Mouse (Mus musculus): Measurements from ENCODE around the gene Mbtps2.

The Mbtps2 gene

GRCm38 (mm10) chrX:157598186-157598996 lies at the start of gene Mbtps2:
Mbtps2 (minus strand) TSS chrX:157598715.
- in situ Hi-C loops (cut with MboI; ENCODE audit: low pct_unique_long_range_greater_than_20kb in 1 of 2, low sequenced_read_pairs in 2 of 2, unreplicated experiment in 1 of 2) = no loop called here

DNA sequence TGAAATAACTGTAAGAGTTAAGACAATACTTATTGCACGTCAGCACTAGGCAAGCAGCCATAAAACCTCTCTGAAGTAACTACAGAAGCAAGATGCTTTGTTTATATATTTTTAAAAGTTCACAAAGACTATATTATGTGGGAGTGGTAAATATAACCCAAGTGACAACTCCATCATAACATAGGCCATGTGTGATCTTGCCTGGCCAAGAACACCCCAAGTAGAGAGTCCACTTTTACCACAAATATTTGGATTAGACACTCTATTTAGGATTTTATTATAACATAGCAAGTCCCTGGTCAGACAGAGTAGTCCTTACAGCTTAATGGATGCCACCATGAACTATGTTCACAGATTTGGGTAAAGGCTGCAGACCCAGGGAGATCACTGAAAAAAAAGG lies 47.9 kb upstream of the Mbtps2 start:
- in situ Hi-C loops (cut with MboI; ENCODE audit: low pct_unique_long_range_greater_than_20kb in 1 of 2, low sequenced_read_pairs in 2 of 2, unreplicated experiment in 1 of 2) = loop anchor here (25.0 kb wide), 1 partner anchor 159 kb away; the partner anchor contains the start of gene Sms (in 2 of the 2)

DNA sequence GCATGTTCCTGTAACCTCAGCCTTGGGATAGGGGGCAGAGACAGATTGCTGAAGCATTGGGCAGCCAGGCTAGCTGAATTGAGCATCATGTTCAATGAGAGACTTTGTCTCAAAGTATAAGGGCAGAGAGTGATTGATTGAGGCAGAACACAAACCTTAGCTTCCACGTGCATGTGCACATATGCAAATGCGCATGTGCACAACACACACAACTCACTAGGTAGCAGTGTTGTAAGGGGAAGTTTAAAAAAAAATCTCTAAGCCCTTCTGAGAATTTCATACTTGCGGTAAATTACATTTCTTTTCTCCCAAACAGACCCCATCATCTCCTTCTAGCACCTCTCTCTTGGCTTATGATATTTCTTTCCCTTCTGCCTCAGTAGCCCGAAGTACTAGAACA lies 46.2 kb upstream of the Mbtps2 start:
- in situ Hi-C loops (cut with MboI; ENCODE audit: low pct_unique_long_range_greater_than_20kb in 1 of 2, low sequenced_read_pairs in 2 of 2, unreplicated experiment in 1 of 2) = loop anchor here (25.0 kb wide), 1 partner anchor 157 kb away; the partner anchor contains the start of gene Sms (in 2 of the 2)

DNA sequence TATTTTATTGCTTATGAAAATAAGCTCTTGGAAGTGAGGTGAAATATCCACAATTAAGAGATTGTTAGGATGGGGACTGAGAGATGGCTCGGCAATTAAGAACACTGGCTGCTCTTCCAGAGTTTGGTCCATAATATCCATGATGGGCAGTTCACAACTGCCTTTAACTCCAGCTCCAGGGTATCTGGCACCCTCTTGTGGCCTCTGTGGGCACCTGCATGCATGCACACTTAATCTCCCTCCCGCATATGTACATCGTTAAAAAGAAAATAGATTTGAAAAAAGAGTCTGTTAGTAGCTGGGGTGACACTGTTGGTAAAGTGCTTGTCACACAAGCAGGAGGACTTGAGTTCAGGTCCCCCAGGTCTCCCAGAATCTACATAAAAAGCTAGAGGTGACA lies 45.8 kb upstream of the Mbtps2 start:
- in situ Hi-C loops (cut with MboI; ENCODE audit: low pct_unique_long_range_greater_than_20kb in 1 of 2, low sequenced_read_pairs in 2 of 2, unreplicated experiment in 1 of 2) = loop anchor here (25.0 kb wide), 1 partner anchor 157 kb away; the partner anchor contains the start of gene Sms (in 2 of the 2)

DNA sequence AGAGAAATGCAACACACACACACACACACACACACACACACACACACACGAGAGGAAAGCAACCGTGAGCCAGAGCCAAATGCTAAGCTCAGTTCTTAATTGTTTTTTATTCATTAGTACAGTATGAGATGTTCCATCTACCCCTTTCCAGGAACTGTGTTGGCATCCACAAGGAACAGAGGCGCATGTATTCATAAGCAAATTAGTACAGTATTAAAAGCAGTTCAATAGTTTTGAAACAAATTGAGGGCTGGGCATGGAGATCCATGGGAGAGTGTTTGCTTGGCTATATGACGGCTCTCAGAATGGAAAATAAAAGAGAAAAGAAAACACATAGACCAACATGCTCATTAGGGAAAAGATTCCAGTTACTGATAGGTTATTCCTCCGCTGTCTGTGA lies 44.3 kb upstream of the Mbtps2 start:
- in situ Hi-C loops (cut with MboI; ENCODE audit: low pct_unique_long_range_greater_than_20kb in 1 of 2, low sequenced_read_pairs in 2 of 2, unreplicated experiment in 1 of 2) = loop anchor here (25.0 kb wide), 1 partner anchor 156 kb away; the partner anchor contains the start of gene Sms (in 2 of the 2)

DNA sequence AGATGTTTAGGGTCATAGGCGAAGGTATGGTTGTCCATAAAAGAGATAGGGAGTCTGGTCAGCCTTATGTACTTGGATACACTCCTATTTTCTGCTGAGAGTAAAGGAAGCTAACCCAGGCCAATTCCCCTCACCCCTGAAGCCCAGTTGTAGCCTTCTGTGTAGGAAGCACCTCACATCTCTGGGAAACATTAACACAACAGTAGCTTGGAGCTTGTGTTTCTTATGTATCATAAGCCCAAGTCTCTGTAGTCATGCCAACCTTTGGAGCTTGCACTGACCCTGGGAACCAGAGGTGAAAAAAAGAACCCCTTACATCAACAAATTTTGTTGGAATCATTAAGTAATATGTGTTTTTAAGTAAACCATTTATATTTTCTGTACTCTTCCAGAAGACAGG lies 38.7 kb upstream of the Mbtps2 start:
- in situ Hi-C loops (cut with MboI; ENCODE audit: low pct_unique_long_range_greater_than_20kb in 1 of 2, low sequenced_read_pairs in 2 of 2, unreplicated experiment in 1 of 2) = loop anchor here (25.0 kb wide), 1 partner anchor 150 kb away; the partner anchor contains the start of gene Sms (in 2 of the 2)

- in situ Hi-C loops (cut with MboI; ENCODE audit: low pct_unique_long_range_greater_than_20kb in 1 of 2, low sequenced_read_pairs in 2 of 2, unreplicated experiment in 1 of 2) = loop anchor here (25.0 kb wide), 1 partner anchor 147 kb away; the partner anchor contains the start of gene Sms (in 2 of the 2)
Measured at GRCm38 (mm10) chrX:157633676-157634414, 35.3 kb upstream of the Mbtps2 start.

GRCm38 (mm10) chrX:157630341-157630740 lies 31.8 kb upstream of the Mbtps2 start:
- in situ Hi-C loops (cut with MboI; ENCODE audit: low pct_unique_long_range_greater_than_20kb in 1 of 2, low sequenced_read_pairs in 2 of 2, unreplicated experiment in 1 of 2) = loop anchor here (25.0 kb wide), 1 partner anchor 143 kb away; the partner anchor contains the start of gene Sms (in 2 of the 2)

GRCm38 (mm10) chrX:157612894-157613293 lies 14.4 kb upstream of the Mbtps2 start:
- in situ Hi-C loops (cut with MboI; ENCODE audit: low pct_unique_long_range_greater_than_20kb in 1 of 2, low sequenced_read_pairs in 2 of 2, unreplicated experiment in 1 of 2) = no loop called here

DNA sequence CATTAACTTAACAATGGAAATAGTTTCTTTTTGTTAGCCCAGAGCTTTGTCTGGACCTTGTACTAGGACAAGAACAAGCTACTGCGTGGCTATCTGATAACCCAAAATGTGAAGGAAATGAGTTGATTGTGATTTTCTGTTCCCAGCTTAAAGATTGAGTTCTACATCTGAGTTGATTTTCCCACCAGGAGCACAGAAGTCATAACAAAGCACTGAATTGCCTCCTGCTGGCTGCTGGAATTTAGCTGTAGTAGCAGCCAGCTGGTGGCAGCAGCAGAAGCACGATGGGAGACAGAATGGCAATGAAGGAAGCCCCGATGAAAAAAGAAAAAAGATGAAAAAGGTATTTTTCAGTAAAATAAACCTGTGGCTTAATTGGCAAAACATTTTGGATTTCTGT lies 2.9 kb upstream of the Mbtps2 start:
- in situ Hi-C loops (cut with MboI; ENCODE audit: low pct_unique_long_range_greater_than_20kb in 1 of 2, low sequenced_read_pairs in 2 of 2, unreplicated experiment in 1 of 2) = no loop called here

- in situ Hi-C loops (cut with MboI; ENCODE audit: low pct_unique_long_range_greater_than_20kb in 1 of 2, low sequenced_read_pairs in 2 of 2, unreplicated experiment in 1 of 2) = no loop called here
Measured at GRCm38 (mm10) chrX:157597585-157598185, 830 bp downstream of the Mbtps2 start.

DNA sequence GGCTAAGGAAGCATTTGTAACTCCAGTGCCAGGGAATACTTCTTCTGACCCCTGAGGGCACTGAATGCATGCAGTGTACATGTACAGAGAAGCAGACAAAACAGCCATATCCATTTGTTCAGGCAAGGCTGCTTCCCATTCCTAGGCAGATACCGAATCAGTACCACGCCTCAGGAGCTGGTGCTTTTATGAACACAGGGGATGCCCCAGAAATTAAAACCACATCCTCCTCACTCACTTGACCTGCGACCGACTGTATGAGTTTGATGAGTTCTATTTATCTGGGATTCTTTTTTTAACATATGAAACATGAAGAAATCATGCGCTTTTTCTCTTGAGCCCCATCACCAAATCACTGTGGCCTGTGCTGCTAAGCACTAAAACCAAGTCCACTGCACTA lies 1.7 kb downstream of the Mbtps2 start:
- in situ Hi-C loops (cut with MboI; ENCODE audit: low pct_unique_long_range_greater_than_20kb in 1 of 2, low sequenced_read_pairs in 2 of 2, unreplicated experiment in 1 of 2) = no loop called here

- in situ Hi-C loops (cut with MboI; ENCODE audit: low pct_unique_long_range_greater_than_20kb in 1 of 2, low sequenced_read_pairs in 2 of 2, unreplicated experiment in 1 of 2) = no loop called here
Measured at GRCm38 (mm10) chrX:157595927-157596326, 2.6 kb downstream of the Mbtps2 start.

GRCm38 (mm10) chrX:157594606-157595005 lies 3.9 kb downstream of the Mbtps2 start:
- in situ Hi-C loops (cut with MboI; ENCODE audit: low pct_unique_long_range_greater_than_20kb in 1 of 2, low sequenced_read_pairs in 2 of 2, unreplicated experiment in 1 of 2) = no loop called here

- in situ Hi-C loops (cut with MboI; ENCODE audit: low pct_unique_long_range_greater_than_20kb in 1 of 2, low sequenced_read_pairs in 2 of 2, unreplicated experiment in 1 of 2) = no loop called here
Measured at GRCm38 (mm10) chrX:157587001-157587400, 11.5 kb downstream of the Mbtps2 start.

GRCm38 (mm10) chrX:157586397-157586796 lies 12.1 kb downstream of the Mbtps2 start:
- in situ Hi-C loops (cut with MboI; ENCODE audit: low pct_unique_long_range_greater_than_20kb in 1 of 2, low sequenced_read_pairs in 2 of 2, unreplicated experiment in 1 of 2) = no loop called here

DNA sequence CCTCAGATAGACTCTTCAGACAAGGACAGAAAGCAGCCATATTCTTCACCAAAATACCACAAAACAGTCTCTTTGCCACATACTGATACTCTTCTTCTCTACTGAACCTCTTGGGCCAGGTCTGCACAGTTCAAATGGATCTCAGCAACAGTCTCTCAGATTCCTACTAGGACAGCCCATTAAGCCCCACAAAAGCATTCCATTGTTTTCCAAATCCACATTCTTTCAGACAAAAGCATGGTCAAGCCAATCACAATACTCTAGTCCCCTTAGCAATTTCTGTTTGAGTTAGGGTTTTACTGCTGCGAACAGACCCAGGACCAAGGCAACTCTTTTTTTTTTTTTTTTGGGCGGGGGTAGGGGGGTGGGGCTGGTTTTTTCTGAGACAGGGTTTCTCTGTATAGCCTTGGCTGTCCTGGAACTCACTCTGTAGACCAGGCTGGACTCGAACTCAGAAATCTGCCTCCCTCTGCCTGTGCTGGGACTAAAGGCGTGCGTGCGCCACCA lies 19.4 kb downstream of the Mbtps2 start:
- in situ Hi-C loops (cut with MboI; ENCODE audit: low pct_unique_long_range_greater_than_20kb in 1 of 2, low sequenced_read_pairs in 2 of 2, unreplicated experiment in 1 of 2) = no loop called here

DNA sequence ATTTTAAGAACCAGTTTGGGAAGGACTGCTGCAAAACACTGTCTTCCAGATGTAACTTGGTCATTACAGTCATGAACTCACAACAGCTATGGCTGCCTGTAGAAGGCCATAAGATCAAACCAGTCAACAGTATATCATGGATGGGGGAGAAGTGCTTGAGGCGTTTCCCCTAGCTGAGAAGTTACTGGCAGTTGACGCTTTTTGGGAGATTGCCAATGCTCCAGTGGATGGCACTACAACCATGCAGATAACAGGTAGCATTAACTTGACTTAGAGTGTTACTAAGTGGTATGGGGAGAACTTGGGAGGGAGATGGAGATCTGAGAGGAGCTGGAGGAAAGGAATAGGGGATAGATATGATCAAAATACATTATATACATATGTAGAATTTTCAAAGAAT lies 23.8 kb downstream of the Mbtps2 start:
- in situ Hi-C loops (cut with MboI; ENCODE audit: low pct_unique_long_range_greater_than_20kb in 1 of 2, low sequenced_read_pairs in 2 of 2, unreplicated experiment in 1 of 2) = no loop called here

DNA sequence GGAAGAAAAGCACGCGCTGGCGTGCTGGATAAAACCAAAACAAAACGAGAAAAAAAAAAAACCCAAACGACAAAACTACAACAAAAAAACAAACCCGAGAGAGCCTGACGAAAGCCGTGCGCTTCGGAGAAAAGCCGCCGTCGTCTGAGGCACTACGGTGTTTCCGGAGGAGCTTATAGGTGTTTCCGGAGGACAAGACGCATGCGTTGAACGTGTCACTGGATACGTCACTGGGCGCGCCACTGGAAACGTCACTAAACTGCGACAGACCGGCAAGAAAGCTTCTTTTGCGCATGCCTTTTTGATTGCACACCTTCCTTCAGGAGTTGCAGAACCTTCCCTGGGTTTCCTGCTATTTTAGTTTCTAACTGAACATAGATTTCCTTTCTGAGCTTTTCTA lies 29.7 kb downstream of the Mbtps2 start, which contains the start of gene Yy2:
Gene Yy2 (minus strand): TSS at position 146 of the 400 bp plus-strand sequence.
- in situ Hi-C loops (cut with MboI; ENCODE audit: low pct_unique_long_range_greater_than_20kb in 1 of 2, low sequenced_read_pairs in 2 of 2, unreplicated experiment in 1 of 2) = no loop called here
